Mouse (Mus musculus) limb, embryonic 15.5 days (tissue): Measurements from ENCODE around the gene Tomm40. TPM values are rescaled to one million over a fixed set of nuclear protein-coding genes. Genes with fewer than 3 reads are reported as not detected.
A peak's percentile ranks its signal among the peaks of the same experiment; 100 is the strongest.

Experiments used
- ATAC-seq: fragments of 200-750 bp; cut with Nextera tagmentation; 2 replicates; pipeline ENCODE4 v1.8.0; 2017; ENCODE audit warnings: low read depth, moderate TSS enrichment; ENCODE audit not compliant: insufficient number of reproducible peaks, low FRiP score, low TSS enrichment
- H3K27ac ChIP-seq: fragments of 300-500 bp; sonication (generic); 2 replicates; pipeline ENCODE4 v1.5.1; 2015; ENCODE audit warnings: moderate library complexity, mild to moderate bottlenecking, inconsistent platforms
- H3K27me3 ChIP-seq: fragments of 300-500 bp; sonication (generic); 2 replicates; pipeline ENCODE4 v1.6.1; 2015; ENCODE audit warnings: inconsistent platforms
- H3K36me3 ChIP-seq: fragments of 300-500 bp; sonication (generic); 2 replicates; pipeline ENCODE4 v1.6.1; 2015; ENCODE audit warnings: inconsistent platforms
- H3K4me1 ChIP-seq: fragments of 300-500 bp; sonication (generic); 2 replicates; pipeline ENCODE4 v1.6.1; 2015; ENCODE audit warnings: inconsistent platforms
- H3K4me2 ChIP-seq: fragments of 300-500 bp; sonication (generic); 2 replicates; pipeline ENCODE4 v1.6.1; 2015; ENCODE audit warnings: mild to moderate bottlenecking, inconsistent platforms
- H3K4me3 ChIP-seq: fragments of 300-500 bp; sonication (generic); 2 replicates; pipeline ENCODE4 v1.5.1; 2015; ENCODE audit warnings: mild to moderate bottlenecking, inconsistent platforms
- H3K9ac ChIP-seq: fragments of 300-500 bp; sonication (generic); 2 replicates; pipeline ENCODE4 v1.6.1; 2015; ENCODE audit warnings: inconsistent platforms
- H3K9me3 ChIP-seq: fragments of 300-500 bp; sonication (generic); 2 replicates; pipeline ENCODE4 v1.6.1; 2016; ENCODE audit warnings: inconsistent platforms
- WGBS: fragments of 180-500 bp; shearing (Covaris S2); methylation state at CpG from one replicate; pipeline ENCODE4 v1.1.7; 2015; 5-methylcytosine and 5-hydroxymethylcytosine counted together
- polyA plus RNA-seq: library from polyadenylated mRNA; unstranded; fragments of >200 nt; fragmentation: Nextera tagmentation; extraction: Ambion mirVana; gene quantifications from 2 replicates; pipeline ENCODE4 v1.2.1, GENCODE M21; 2015

Gene Tomm40
- polyA plus RNA-seq, 1 experiment from 2014 or later, result 129 TPM

DNA sequence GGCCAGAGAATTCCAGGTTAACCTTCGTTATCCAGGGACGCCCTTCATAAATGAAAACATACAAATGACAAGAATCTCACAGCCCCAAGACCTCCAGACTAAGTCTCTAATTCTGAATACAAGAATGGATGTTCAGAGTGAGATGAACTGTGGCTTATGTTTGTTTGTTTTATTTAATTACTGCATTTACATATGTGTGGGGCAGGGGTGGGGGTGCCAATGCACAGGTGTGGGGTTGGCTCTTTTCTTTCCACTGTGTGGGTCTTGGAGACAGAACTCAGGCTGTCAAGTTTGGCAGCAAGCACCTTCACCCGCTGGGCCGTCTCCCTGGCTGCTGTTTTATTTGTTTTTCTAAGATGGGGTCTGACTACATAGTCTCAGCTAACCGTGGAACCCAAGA is 27.2 kb upstream of the Tomm40 start:
- H3K27ac ChIP-seq, result no peak overlapping the region
- peaks cover 20% of the 10 kb centered on the region for H3K36me3 ChIP-seq
- peaks cover 39% of the 10 kb centered on the region for H3K4me1 ChIP-seq
- H3K4me2 ChIP-seq, result no peak overlapping the region
- H3K4me3 ChIP-seq, result no peak overlapping the region
- 46% methylated on average over 5 of the region's 5 CpGs for WGBS
- H3K9me3 ChIP-seq, result no peaks in the 10 kb centered on the region
- no peak overlapping the region for H3K9ac ChIP-seq
- H3K27me3 ChIP-seq, result no peaks in the 10 kb centered on the region
- no peak for ATAC-seq

GRCm38 (mm10) chr7:19741329-19742031 is 26.2 kb upstream of the Tomm40 start:
- H3K4me2 ChIP-seq, result no peak overlapping the region
- no peaks in the 10 kb centered on the region for H3K9me3 ChIP-seq
- no peak overlapping the region for H3K9ac ChIP-seq
- no peak overlapping the region for H3K4me3 ChIP-seq
- peak overlapping the region; percentile 43; the same call in 1 of the 2 replicates for H3K27ac ChIP-seq
- H3K36me3 ChIP-seq, result peaks cover 29% of the 10 kb centered on the region
- WGBS, result 17% methylated on average over 8 of the region's 8 CpGs
- ATAC-seq, result peak; percentile 20; the same call in 1 of the 2 replicates
- peaks cover 30% of the 10 kb centered on the region for H3K4me1 ChIP-seq
- no peaks in the 10 kb centered on the region for H3K27me3 ChIP-seq

- H3K9me3 ChIP-seq, result no peaks in the 10 kb centered on the region
- peaks cover 20% of the 10 kb centered on the region for H3K4me1 ChIP-seq
- 90% methylated on average over 11 of the region's 11 CpGs for WGBS
- no peak overlapping the region for H3K9ac ChIP-seq
- no peak for ATAC-seq
- H3K4me3 ChIP-seq, result no peak overlapping the region
- no peaks in the 10 kb centered on the region for H3K27me3 ChIP-seq
- H3K36me3 ChIP-seq, result peaks cover 38% of the 10 kb centered on the region
- H3K4me2 ChIP-seq, result no peak overlapping the region
- H3K27ac ChIP-seq, result no peak overlapping the region
These were observed 25.0 kb upstream of the Tomm40 start for GRCm38 (mm10) chr7:19740269-19740668.

DNA sequence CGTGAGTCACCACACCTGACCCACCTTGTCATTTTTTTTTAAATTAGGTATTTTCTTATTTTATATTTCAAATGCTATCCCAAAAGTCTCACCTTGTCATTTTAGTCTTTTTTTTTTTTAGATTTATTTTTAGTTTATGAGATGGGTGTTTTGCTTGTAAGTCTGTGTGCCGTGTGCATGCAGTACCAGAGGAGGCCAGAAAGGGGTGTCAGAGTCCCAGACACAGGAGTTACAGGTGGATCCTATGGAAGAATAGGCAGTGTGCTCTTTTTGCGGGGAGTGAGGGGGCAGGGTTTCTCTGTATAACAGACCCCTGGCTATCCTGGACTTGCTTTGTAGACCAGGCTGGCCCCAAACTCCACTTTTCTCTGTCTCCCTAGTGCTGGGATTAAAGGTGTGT is 23.5 kb upstream of the Tomm40 start:
- 84% methylated on average over 3 of the region's 3 CpGs for WGBS
- Histone ChIP-seq H3K4me2 (no peak overlapping the region), H3K9me3 (no peaks in the 10 kb centered on the region), H3K36me3 (peaks cover 53% of the 10 kb centered on the region), H3K9ac (no peak overlapping the region), H3K4me3 (no peak overlapping the region), H3K27ac (no peak overlapping the region), H3K4me1 (peaks cover 10% of the 10 kb centered on the region), H3K27me3 (no peaks in the 10 kb centered on the region)
- no peak for ATAC-seq

DNA sequence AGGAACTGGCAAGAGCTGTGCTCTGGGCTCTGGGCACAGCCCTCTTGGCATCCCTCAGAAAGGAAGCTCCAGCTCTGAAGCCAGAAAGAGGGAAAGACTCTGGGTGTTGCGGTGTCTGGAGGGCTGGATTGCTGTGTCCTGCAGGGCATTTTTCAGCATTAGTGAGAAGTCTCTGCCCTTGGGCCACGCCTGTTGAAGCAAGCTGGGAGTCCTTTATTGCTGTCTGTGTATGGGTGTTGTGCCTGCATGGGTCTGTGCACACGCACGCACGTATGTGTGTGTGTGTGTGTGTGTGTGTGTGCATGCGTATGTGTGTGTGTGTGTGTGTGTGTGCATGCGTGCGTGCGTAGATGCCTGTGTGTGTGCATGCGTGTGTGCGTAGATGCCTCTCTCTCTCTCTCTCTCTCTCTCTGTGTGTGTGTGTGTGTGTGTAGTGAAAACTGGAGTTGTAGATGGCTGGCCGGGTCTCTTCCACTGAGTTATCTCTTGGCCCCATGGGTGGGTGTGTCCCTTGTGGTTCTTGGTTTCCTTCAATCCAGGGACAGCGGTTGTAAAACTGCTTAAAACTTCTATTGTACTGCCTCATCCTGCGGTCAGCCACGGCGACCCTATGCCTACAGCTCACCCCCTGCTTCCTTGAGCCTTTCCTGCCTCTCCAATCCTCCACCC is 21.3 kb upstream of the Tomm40 start:
- no peak for ATAC-seq
- no peak overlapping the region for H3K4me3 ChIP-seq
- H3K27me3 ChIP-seq, result no peaks in the 10 kb centered on the region
- no peak overlapping the region for H3K4me2 ChIP-seq
- H3K9me3 ChIP-seq, result no peaks in the 10 kb centered on the region
- 89% methylated on average over 16 of the region's 16 CpGs for WGBS
- no peak overlapping the region for H3K27ac ChIP-seq
- peaks cover 3% of the 10 kb centered on the region for H3K4me1 ChIP-seq
- H3K9ac ChIP-seq, result no peak overlapping the region
- peaks cover 70% of the 10 kb centered on the region for H3K36me3 ChIP-seq

GRCm38 (mm10) chr7:19734178-19734666 is 19.0 kb upstream of the Tomm40 start:
- no peak overlapping the region for H3K9ac ChIP-seq
- no peak overlapping the region for H3K4me3 ChIP-seq
- peaks cover 84% of the 10 kb centered on the region for H3K36me3 ChIP-seq
- ATAC-seq, result no peak
- H3K4me1 ChIP-seq, result no peaks in the 10 kb centered on the region
- no peaks in the 10 kb centered on the region for H3K27me3 ChIP-seq
- 0 out of 2 replicates have a peak overlapping the region, but pooled peaks have one; percentile 2 for H3K4me2 ChIP-seq
- WGBS, result 89% methylated on average over 10 of the region's 10 CpGs
- H3K27ac ChIP-seq, result no peak overlapping the region
- H3K9me3 ChIP-seq, result no peaks in the 10 kb centered on the region

GRCm38 (mm10) chr7:19726541-19726940 is 11.3 kb upstream of the Tomm40 start:
- Histone ChIP-seq H3K4me3 (no peak overlapping the region), H3K27ac (no peak overlapping the region), H3K4me1 (no peaks in the 10 kb centered on the region), H3K36me3 (peaks cover 94% of the 10 kb centered on the region), H3K27me3 (no peaks in the 10 kb centered on the region), H3K4me2 (no peak overlapping the region), H3K9ac (no peak overlapping the region), H3K9me3 (peaks cover 2% of the 10 kb centered on the region; the same call in 1 of the 2 replicates)
- no peak for ATAC-seq
- WGBS, result 90% methylated on average over 4 of the region's 4 CpGs

- Histone ChIP-seq H3K36me3 (peaks cover 94% of the 10 kb centered on the region), H3K27ac (no peak overlapping the region), H3K9me3 (peaks cover 14% of the 10 kb centered on the region; the same call in 1 of the 2 replicates), H3K4me1 (no peaks in the 10 kb centered on the region), H3K4me2 (no peak overlapping the region), H3K27me3 (no peaks in the 10 kb centered on the region), H3K9ac (no peak overlapping the region), H3K4me3 (no peak overlapping the region)
- WGBS, result 89% methylated on average over 12 of the region's 12 CpGs
- ATAC-seq, result no peak
These were observed 8.9 kb upstream of the Tomm40 start for GRCm38 (mm10) chr7:19724167-19724566.

- H3K36me3 ChIP-seq, result peaks cover 84% of the 10 kb centered on the region
- no peak overlapping the region for H3K4me3 ChIP-seq
- H3K9me3 ChIP-seq, result peaks cover 14% of the 10 kb centered on the region; the same call in 1 of the 2 replicates
- H3K4me1 ChIP-seq, result no peaks in the 10 kb centered on the region
- no peaks in the 10 kb centered on the region for H3K27me3 ChIP-seq
- no peak for ATAC-seq
- H3K9ac ChIP-seq, result no peak overlapping the region
- WGBS, result 90% methylated on average over 6 of the region's 6 CpGs
- no peak overlapping the region for H3K4me2 ChIP-seq
- no peak overlapping the region for H3K27ac ChIP-seq
These were observed 7.5 kb upstream of the Tomm40 start for GRCm38 (mm10) chr7:19722754-19723195.

GRCm38 (mm10) chr7:19719200-19719599 is 4.0 kb upstream of the Tomm40 start:
- H3K9me3 ChIP-seq, result peaks cover 14% of the 10 kb centered on the region; the same call in 1 of the 2 replicates
- no peak overlapping the region for H3K4me2 ChIP-seq
- no peak overlapping the region for H3K9ac ChIP-seq
- H3K4me1 ChIP-seq, result peaks cover 15% of the 10 kb centered on the region
- H3K27ac ChIP-seq, result no peak overlapping the region
- H3K4me3 ChIP-seq, result no peak overlapping the region
- WGBS, result 91% methylated on average over 4 of the region's 4 CpGs
- peaks cover 62% of the 10 kb centered on the region for H3K36me3 ChIP-seq
- ATAC-seq, result no peak
- no peaks in the 10 kb centered on the region for H3K27me3 ChIP-seq

GRCm38 (mm10) chr7:19718297-19718952 is 3.2 kb upstream of the Tomm40 start:
- Histone ChIP-seq H3K27ac (no peak overlapping the region), H3K4me2 (no peak overlapping the region), H3K4me1 (peaks cover 23% of the 10 kb centered on the region), H3K27me3 (no peaks in the 10 kb centered on the region), H3K9me3 (peaks cover 14% of the 10 kb centered on the region; the same call in 1 of the 2 replicates), H3K36me3 (peaks cover 59% of the 10 kb centered on the region), H3K9ac (no peak overlapping the region), H3K4me3 (no peak overlapping the region)
- 92% methylated on average over 5 of the region's 5 CpGs for WGBS
- ATAC-seq, result no peak

- H3K36me3 ChIP-seq, result peaks cover 57% of the 10 kb centered on the region
These were observed 2.1 kb upstream of the Tomm40 start for GRCm38 (mm10) chr7:19717346-19717745.

More at GRCm38 (mm10) chr7:19717346-19717745, 2.1 kb upstream of the Tomm40 start:
- peaks cover 24% of the 10 kb centered on the region for H3K4me1 ChIP-seq
- H3K27ac ChIP-seq, result no peak overlapping the region
- whole genome bisulfite sequencing, result 88% methylated on average over 4 of the region's 4 CpGs
- H3K4me2 ChIP-seq, result no peak overlapping the region
- H3K27me3 ChIP-seq, result no peaks in the 10 kb centered on the region
- no peak overlapping the region for H3K4me3 ChIP-seq
- peaks cover 14% of the 10 kb centered on the region; the same call in 1 of the 2 replicates for H3K9me3 ChIP-seq
- H3K9ac ChIP-seq, result no peak overlapping the region
- ATAC-seq, result no peak
